Mouse (Mus musculus) E14TG2a.4 (cell line): ENCODE results near the gene Stxbp5.
"Not testable (repeated sequence)": the region's sequence is repeated elsewhere in the genome, so short reads cannot be mapped to it uniquely, and the experiment has no call there.

Experiments
- CTCF ChIP-seq: conservative IDR thresholded peaks from 2 replicates; pipeline ENCODE4 v1.5.1; 2014; ENCODE audit warnings: low read length
- NANOG ChIP-seq: IDR thresholded peaks from 2 replicates; pipeline ENCODE4 v1.6.1; 2014; ENCODE audit warnings: borderline replicate concordance, low read length, mixed read lengths
- POU5F1 ChIP-seq: IDR thresholded peaks from 2 replicates; pipeline ENCODE4 v1.6.1; 2014; ENCODE audit warnings: low read length, borderline replicate concordance

- TF ChIP-seq NANOG, CTCF, POU5F1: not testable (repeated sequence)
These were observed 19.0 kb downstream of the Stxbp5 start for GRCm38 (mm10) chr10:9881781-9882320.
